Mouse (Mus musculus): ENCODE data around the gene Slco3a1. TPM values are rescaled to one million over a fixed set of nuclear protein-coding genes. Genes with fewer than 3 reads are reported as not detected.
A peak's percentile ranks its signal among the peaks of the same experiment; 100 is the strongest.
"Not testable (repeated sequence)": the region's sequence is repeated elsewhere in the genome, so short reads cannot be mapped to it uniquely, and the experiment has no call there.

Slco3a1 gene
- polyA plus RNA-seq, 1 experiment from 2014 or later = 5.6 TPM

DNA sequence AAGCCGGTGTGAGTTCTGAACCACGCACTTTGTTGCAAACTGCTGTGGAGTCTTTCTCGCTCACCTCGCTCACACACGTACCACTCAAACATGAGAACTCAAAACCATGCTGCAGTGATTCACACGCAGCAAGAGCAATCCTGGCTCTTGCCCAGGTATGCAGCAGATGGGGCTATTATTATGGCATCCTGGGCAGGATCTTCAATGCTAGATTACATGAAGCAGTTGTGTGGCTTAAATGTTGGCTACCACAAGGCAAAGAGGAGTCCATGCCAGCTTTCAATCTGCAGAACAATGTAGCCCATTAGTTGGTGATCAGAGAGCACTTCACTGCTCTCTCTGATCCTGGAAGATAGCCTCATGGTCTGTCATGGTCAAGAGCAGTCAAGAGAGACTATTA lies 139.3 kb downstream of the Slco3a1 start:
- Histone ChIP-seq H3K4me3 (no peak overlapping the region), H3K9me3 (replicated peaks) (no peaks in the 10 kb centered on the region), H3K27ac (no peak overlapping the region), H3K4me1 (peaks cover 7% of the 10 kb centered on the region; the same call in 1 of the 2 replicates), H3K27me3 (ENCODE audit: low read depth, poor library complexity, severe bottlenecking) (peaks cover 74% of the 10 kb centered on the region), H3K36me3 (no peaks in the 10 kb centered on the region)
- no peak for DNase-seq (ENCODE audit: low spot score)
- WGBS = 97% methylated on average over 6 of the region's 6 CpGs

DNA sequence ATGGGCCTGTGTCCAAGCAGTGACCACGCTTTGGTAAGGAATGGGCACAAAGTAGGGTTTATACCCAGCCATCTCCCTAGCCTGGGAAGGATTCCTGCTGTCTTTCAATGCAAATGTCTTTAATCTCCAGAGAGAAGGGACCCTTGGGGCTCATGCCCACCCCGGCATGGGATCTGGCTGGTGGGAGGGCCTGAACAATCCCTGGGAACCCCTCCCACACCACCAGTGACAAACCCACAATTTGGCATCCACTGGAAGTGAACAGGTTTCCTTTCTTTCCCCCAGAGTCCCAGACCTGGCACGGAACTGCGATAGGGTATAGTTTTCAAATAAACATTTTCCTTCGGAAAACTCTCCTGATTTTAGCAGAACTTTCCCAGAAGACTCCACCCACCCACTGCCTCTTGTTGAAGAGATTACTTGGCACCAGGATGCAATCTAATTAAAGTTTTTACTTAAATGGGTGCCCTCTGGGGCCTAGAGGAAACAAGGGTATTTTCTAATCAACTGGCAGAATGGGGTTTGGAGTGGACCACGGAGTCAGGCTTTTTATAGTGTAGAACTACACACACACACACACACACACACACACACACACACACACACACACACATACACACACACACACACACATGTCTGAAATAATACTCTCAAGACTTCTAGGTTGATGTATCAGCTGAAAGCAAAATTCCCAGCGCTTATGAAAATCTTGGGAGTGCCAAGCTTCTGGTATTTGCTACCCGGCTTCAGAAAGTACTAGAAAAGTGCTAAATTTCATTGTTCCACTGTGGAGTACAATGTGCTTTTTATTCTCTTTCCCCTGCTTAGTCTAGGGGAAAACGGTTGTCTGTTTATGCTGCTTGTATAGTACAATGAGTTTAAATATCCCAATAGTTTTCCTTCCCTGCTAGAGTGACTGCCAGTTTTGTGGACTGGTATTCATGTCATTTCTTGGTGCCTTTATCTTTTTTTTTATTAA lies 140.6 kb downstream of the Slco3a1 start:
- no peak for DNase-seq (ENCODE audit: low spot score)
- Histone ChIP-seq H3K4me3 (no peak overlapping the region), H3K27me3 (ENCODE audit: low read depth, poor library complexity, severe bottlenecking) (peaks cover 72% of the 10 kb centered on the region), H3K27ac (no peak overlapping the region), H3K36me3 (no peaks in the 10 kb centered on the region), H3K4me1 (peaks cover 7% of the 10 kb centered on the region; the same call in 1 of the 2 replicates), H3K9me3 (replicated peaks) (no peaks in the 10 kb centered on the region)
- WGBS = 82% methylated on average over 9 of the region's 9 CpGs

DNA sequence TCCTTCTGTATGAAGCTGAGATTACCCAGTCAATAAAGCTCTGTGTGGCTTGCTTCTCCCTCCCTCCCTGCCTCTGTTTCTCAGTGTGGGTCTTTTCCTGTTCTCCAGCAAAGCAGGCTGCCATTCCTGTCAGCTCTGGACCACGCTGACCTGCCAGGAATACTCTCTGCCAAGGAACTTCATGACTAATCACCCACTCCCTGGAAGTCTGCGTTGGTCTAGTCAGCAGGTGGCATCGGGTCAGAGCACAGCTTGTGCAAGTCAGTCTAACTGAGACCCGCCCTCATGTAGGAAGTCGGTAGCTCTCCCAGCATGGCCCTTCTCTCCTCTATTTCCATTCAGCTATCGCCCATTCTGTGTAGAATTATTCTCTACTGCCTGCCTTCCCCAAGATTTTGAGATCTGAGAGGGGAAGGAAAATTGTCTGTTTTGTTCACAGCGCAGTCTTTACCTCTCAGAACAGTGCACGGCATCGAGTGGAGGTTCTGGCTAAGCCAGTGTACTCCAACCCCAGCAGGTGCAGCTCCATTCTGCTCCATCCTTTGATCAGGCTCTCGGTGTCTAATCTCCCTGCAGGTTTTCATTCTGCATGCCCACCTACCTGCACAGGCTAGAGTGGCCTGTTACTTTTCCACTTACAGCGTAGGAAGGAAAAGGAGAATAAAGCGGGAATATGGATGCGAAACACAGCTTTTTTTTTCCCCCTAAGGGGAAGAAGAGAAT lies 145.8 kb downstream of the Slco3a1 start:
- 70% methylated on average over 13 of the region's 13 CpGs for WGBS
- no peaks in the 10 kb centered on the region for H3K36me3 ChIP-seq
- peaks cover 54% of the 10 kb centered on the region; the same call in 1 of the 2 replicates for H3K27me3 ChIP-seq (ENCODE audit: low read depth, poor library complexity, severe bottlenecking)
- DNase-seq (ENCODE audit: low spot score) = no peak
- H3K4me3 ChIP-seq = no peak overlapping the region
- no peaks in the 10 kb centered on the region for H3K9me3 ChIP-seq (replicated peaks)
- no peak overlapping the region for H3K27ac ChIP-seq
- no peaks in the 10 kb centered on the region for H3K4me1 ChIP-seq

DNA sequence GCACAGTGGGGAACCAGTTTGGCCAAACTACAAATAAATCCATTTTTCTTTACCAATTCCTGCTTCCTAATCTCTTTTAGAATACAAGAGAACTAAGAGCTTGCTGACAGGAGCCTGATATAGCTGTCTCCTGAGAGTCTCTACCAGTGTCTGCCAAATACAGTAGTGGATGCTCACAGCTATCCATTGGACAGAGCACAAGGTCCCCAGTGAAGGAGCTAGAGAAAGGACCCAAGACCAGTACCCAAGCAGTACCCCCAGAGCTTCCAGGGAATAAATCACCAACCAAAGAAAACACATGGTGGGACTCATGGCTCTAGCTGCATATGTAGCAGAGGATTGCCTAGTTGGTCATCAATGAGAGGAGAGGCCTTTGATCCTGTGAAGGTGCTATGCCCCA lies 146.7 kb downstream of the Slco3a1 start:
- H3K27me3 ChIP-seq (ENCODE audit: low read depth, poor library complexity, severe bottlenecking) = peaks cover 48% of the 10 kb centered on the region; the same call in 1 of the 2 replicates
- H3K9me3 ChIP-seq (replicated peaks); H3K4me1 ChIP-seq; H3K4me3 ChIP-seq; H3K27ac ChIP-seq; DNase-seq (ENCODE audit: low spot score); H3K36me3 ChIP-seq: not testable (repeated sequence)

DNA sequence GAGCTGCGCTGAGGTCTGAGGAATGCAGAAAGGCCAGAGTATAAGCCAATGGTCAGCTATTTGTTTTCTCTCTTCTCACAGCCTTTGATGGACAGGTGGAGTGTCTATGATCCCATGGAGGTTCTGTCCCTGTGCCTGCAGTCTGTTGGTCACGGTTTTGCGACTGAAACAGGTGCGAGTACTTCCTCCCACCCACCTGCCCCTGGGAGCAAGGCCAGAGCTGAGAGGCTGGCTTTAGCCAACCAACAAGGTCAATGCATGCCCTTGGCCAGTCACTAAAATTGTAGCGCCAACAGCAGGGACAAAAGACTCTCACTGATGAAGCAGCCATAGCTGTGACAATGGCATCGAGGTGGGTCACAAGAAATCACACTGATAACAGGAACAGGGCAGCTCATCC lies 154.9 kb downstream of the Slco3a1 start:
- 90% methylated on average over 6 of the region's 6 CpGs for WGBS
- no peak overlapping the region for H3K27ac ChIP-seq
- DNase-seq (ENCODE audit: low spot score) = no peak
- H3K36me3 ChIP-seq = no peaks in the 10 kb centered on the region
- H3K9me3 ChIP-seq (replicated peaks) = no peaks in the 10 kb centered on the region
- no peak overlapping the region for H3K4me3 ChIP-seq
- peaks cover 18% of the 10 kb centered on the region for H3K4me1 ChIP-seq
- H3K27me3 ChIP-seq (ENCODE audit: low read depth, poor library complexity, severe bottlenecking) = peaks cover 20% of the 10 kb centered on the region

DNA sequence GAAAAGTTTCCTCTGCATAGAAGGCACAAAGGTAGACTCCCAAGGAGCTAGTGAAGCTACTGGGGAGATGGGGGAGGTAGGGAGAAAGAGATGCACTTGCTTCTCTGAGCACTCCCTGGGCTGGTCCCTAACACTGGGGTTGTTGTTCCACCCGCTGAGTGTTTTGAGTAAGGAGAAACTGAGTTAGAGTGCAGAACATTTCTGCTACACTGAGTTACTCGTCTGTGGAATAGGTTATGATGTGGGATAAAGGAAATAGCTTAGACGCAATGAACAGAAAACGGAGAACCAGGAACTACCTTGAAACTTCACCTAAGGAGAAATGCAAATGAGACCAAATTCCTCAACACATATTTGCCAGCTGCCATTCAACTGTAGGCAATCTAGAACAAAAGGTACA lies 155.4 kb downstream of the Slco3a1 start:
- no peak overlapping the region for H3K4me3 ChIP-seq
- 93% methylated on average over 4 of the region's 4 CpGs for WGBS
- H3K4me1 ChIP-seq = peaks cover 18% of the 10 kb centered on the region
- no peaks in the 10 kb centered on the region for H3K9me3 ChIP-seq (replicated peaks)
- no peak for DNase-seq (ENCODE audit: low spot score)
- 0 out of 2 replicates have a peak overlapping the region, but pooled peaks have one; percentile 14 for H3K27ac ChIP-seq
- H3K36me3 ChIP-seq = no peaks in the 10 kb centered on the region
- H3K27me3 ChIP-seq (ENCODE audit: low read depth, poor library complexity, severe bottlenecking) = peaks cover 19% of the 10 kb centered on the region

DNA sequence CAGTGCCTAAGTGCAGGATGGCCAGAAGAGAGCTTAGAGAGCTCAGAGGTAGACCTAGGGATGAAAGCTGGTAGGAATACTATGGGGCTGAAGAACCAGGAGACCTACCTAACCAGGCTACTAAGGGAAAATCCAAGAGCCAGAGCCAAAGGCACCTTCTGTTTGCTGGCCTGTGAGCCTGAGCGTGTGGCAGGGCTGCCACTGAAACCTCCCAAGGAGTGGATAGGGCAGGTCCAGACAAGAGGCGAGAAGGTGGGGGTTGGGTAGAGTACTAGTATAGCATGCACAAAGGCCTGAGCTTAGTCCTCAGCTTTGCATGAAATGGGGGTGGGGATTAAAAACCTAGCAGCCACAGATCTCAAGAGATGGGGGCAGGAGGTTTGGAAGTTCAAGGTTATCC lies 156.3 kb downstream of the Slco3a1 start:
- Histone ChIP-seq H3K36me3 (no peaks in the 10 kb centered on the region), H3K27ac (peak overlapping the region; percentile 42; the same call in 1 of the 2 replicates), H3K27me3 (ENCODE audit: low read depth, poor library complexity, severe bottlenecking) (peaks cover 22% of the 10 kb centered on the region), H3K4me3 (no peak overlapping the region), H3K4me1 (peaks cover 24% of the 10 kb centered on the region), H3K9me3 (replicated peaks) (no peaks in the 10 kb centered on the region)
- WGBS = 57% methylated on average over 2 of the region's 2 CpGs
- DNase-seq (ENCODE audit: low spot score) = no peak

DNA sequence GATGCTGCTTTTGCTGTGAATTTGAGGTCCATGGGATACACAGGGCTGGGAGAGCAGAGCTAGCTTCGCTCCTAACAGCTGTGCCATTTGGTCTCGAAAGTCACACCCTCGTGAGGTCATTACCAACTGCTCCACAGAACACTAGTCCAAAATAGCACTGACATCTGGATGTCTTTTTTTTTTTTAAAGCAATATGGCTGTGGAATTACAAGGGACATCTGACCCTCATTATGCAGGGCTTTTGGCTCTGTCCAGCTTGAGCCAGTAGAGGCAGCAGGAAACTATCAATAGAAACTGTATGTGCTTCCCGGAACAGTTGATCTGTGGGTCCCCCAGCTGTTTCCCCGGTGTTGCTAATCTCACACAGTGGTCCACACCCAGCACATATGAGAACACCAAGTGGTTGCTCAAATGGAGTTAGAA lies 163.1 kb downstream of the Slco3a1 start:
- H3K27ac ChIP-seq = no peak overlapping the region
- peaks cover 42% of the 10 kb centered on the region for H3K27me3 ChIP-seq (ENCODE audit: low read depth, poor library complexity, severe bottlenecking)
- 29% methylated on average over 5 of the region's 5 CpGs for WGBS
- no peak overlapping the region for H3K4me3 ChIP-seq
- peaks cover 28% of the 10 kb centered on the region for H3K4me1 ChIP-seq
- peak; percentile 47 for DNase-seq (ENCODE audit: low spot score)
- no peaks in the 10 kb centered on the region for H3K9me3 ChIP-seq (replicated peaks)
- H3K36me3 ChIP-seq = no peaks in the 10 kb centered on the region

DNA sequence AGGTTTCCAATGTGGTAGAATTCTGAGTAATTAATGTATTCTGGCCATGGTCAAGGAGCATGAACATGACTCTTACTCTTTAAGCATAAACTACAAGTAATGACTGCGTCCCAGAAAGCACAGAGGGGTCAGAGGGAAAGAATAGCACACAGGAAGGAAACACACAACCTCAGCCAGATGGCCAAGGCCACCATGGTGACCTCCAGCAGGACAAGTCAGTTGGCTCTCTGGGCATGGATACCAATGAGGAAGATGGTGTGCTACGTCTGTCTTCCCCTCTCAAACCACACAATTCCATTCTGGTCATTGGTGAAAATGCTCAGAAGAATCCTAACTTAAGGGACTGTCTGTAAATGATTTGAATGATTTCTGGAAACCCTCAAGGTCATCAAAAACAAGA lies 165.0 kb downstream of the Slco3a1 start:
- no peaks in the 10 kb centered on the region for H3K9me3 ChIP-seq (replicated peaks)
- peaks cover 28% of the 10 kb centered on the region for H3K4me1 ChIP-seq
- DNase-seq (ENCODE audit: low spot score) = no peak
- no peak overlapping the region for H3K4me3 ChIP-seq
- H3K27me3 ChIP-seq (ENCODE audit: low read depth, poor library complexity, severe bottlenecking) = peaks cover 50% of the 10 kb centered on the region
- no peaks in the 10 kb centered on the region for H3K36me3 ChIP-seq
- 58% methylated on average over 2 of the region's 2 CpGs for WGBS
- H3K27ac ChIP-seq = no peak overlapping the region

DNA sequence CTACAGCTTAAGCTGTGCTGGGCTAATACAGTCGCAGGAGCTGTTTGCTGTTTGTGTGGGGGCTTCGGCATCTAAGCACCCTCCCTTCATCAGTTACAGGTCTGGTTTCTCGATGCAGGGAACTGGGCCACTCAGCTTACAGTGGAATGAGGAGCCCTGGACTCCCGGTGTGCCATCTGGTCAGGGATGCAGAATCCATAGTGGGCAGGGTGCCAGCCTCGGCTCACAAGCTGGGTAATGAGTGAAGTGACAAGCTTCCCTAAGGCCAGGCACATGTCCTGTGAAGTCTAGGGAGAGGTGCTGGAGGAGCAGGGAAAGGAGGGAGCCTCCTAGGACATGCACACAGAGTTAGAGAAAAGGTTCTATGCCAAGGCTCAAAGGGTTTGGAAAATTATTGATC lies 168.3 kb downstream of the Slco3a1 start:
- Histone ChIP-seq H3K4me3 (no peak overlapping the region), H3K9me3 (replicated peaks) (no peaks in the 10 kb centered on the region), H3K36me3 (no peaks in the 10 kb centered on the region), H3K4me1 (peaks cover 20% of the 10 kb centered on the region), H3K27me3 (ENCODE audit: low read depth, poor library complexity, severe bottlenecking) (peaks cover 54% of the 10 kb centered on the region), H3K27ac (no peak overlapping the region; the same call in 1 of the 2 replicates)
- no peak for DNase-seq (ENCODE audit: low spot score)
- WGBS = 79% methylated on average over 5 of the region's 5 CpGs

DNA sequence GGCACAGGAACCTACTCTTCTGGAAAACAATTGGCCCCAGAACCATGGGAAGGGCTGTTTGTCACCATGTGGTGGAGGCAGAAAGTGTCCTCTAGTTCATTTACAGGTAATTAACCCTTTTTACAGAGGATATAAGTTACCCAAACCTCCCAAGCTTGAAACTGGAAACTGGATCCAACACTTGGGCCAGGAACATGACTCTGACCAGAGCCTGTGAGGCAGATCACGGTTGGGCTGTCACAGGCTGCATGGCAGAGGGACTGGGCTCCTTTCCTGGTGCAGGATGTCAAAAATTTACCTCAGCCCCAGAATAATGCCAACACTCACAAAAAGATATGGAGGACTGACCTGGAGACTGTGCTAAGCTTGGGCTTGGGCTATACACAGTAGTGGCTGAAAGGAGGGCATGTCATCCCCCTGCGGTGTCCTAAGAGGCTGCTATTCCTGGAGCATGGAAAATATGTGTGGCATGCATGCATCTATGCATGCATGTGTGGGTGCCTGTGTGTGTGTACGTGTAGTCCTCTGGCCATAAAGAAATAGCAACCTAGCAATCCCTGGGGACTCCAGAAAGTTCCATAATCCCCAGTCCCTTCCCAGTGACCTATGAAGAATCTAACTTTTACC lies 171.4 kb downstream of the Slco3a1 start:
- no peak overlapping the region for H3K27ac ChIP-seq
- peaks cover 73% of the 10 kb centered on the region for H3K27me3 ChIP-seq (ENCODE audit: low read depth, poor library complexity, severe bottlenecking)
- H3K4me3 ChIP-seq = no peak overlapping the region
- 92% methylated on average over 3 of the region's 3 CpGs for WGBS
- H3K4me1 ChIP-seq = peaks cover 13% of the 10 kb centered on the region
- H3K36me3 ChIP-seq = no peaks in the 10 kb centered on the region
- DNase-seq (ENCODE audit: low spot score) = no peak
- H3K9me3 ChIP-seq (replicated peaks) = no peaks in the 10 kb centered on the region

DNA sequence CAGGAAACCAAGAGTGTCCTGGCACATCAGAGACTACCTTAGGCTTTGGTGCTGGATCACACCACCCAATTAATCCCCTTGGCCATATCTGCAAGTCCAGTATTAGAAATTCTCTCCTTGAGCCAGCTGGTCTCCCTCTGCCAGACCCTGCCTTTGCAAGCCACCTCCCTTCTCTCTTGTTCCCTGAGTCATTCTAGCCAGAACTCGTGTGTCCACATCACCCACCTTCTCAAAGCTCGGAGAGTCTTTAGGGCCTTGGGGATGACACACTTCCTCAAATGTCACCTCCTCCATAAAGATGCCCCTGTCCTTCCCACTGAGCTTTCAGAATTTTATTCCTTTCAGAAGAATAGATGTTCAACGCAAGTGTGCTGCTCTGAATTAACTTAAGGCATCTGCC lies 172.3 kb downstream of the Slco3a1 start:
- no peak for DNase-seq (ENCODE audit: low spot score)
- H3K4me1 ChIP-seq = peaks cover 21% of the 10 kb centered on the region
- no peak overlapping the region for H3K4me3 ChIP-seq
- peaks cover 73% of the 10 kb centered on the region for H3K27me3 ChIP-seq (ENCODE audit: low read depth, poor library complexity, severe bottlenecking)
- no peaks in the 10 kb centered on the region for H3K36me3 ChIP-seq
- H3K9me3 ChIP-seq (replicated peaks) = no peaks in the 10 kb centered on the region
- WGBS = 78% methylated on average over 3 of the region's 3 CpGs
- no peak overlapping the region for H3K27ac ChIP-seq

DNA sequence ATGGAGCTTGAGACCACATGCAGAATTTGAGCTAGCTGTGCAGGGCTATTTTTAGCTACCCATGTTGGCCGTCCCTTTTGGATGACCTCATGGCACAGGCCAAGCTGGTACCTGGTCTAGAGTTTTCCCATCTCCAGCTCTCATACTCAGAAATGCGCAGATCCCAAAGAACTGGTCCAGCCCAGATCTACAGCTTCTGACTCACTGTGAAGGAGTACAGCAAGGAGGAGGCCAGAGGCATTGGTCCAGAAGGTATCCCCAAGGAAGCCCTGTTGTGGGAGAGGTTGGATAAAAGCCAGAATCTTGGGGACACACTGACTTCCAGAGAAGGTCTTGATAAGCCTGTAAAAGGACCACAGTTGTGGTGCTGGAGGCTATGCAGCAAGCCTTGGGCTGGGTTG lies 172.7 kb downstream of the Slco3a1 start:
- Histone ChIP-seq H3K9me3 (replicated peaks) (no peaks in the 10 kb centered on the region), H3K4me3 (no peak overlapping the region), H3K4me1 (peaks cover 25% of the 10 kb centered on the region), H3K27me3 (ENCODE audit: low read depth, poor library complexity, severe bottlenecking) (peaks cover 73% of the 10 kb centered on the region), H3K36me3 (no peaks in the 10 kb centered on the region), H3K27ac (no peak overlapping the region)
- 72% methylated on average over 2 of the region's 2 CpGs for WGBS
- DNase-seq (ENCODE audit: low spot score) = no peak

Data from limb, embryonic 10.5 days (tissue).